Mouse (Mus musculus) lung, embryonic 14.5 days (tissue): ENCODE measurements around the gene Maneal. TPM values are rescaled to one million over a fixed set of nuclear protein-coding genes. Genes with fewer than 3 reads are reported as not detected.

Experiments
- ATAC-seq: fragments of 200-750 bp; cut with Nextera tagmentation; 2 replicates; pipeline ENCODE4 v1.8.0; 2017; ENCODE audit warnings: mild to moderate bottlenecking, moderate TSS enrichment, moderate library complexity; ENCODE audit not compliant: insufficient read depth
- DNase-seq: peaks from one replicate; pipeline ENCODE4 v3.0.0-alpha.2; 2015
- H3K27ac ChIP-seq: fragments of 300-500 bp; sonication (generic); 2 replicates; pipeline ENCODE4 v1.5.1; 2014; ENCODE audit warnings: low read depth, mild to moderate bottlenecking, moderate library complexity
- H3K27me3 ChIP-seq: fragments of 300-500 bp; sonication (generic); 2 replicates; pipeline ENCODE4 v1.6.1; 2014; ENCODE audit warnings: low read length, control low read depth; ENCODE audit not compliant: insufficient read depth
- H3K36me3 ChIP-seq: fragments of 300-500 bp; sonication (generic); 2 replicates; pipeline ENCODE4 v1.6.1; 2014; ENCODE audit warnings: control low read depth; ENCODE audit not compliant: insufficient read depth
- H3K4me1 ChIP-seq: fragments of 300-500 bp; sonication (generic); 2 replicates; pipeline ENCODE4 v1.6.1; 2014; ENCODE audit warnings: antibody characterized with exemption, control low read depth; ENCODE audit not compliant: insufficient read depth
- H3K4me2 ChIP-seq: fragments of 300-500 bp; sonication (generic); 2 replicates; pipeline ENCODE4 v1.6.1; 2014; ENCODE audit warnings: mild to moderate bottlenecking
- H3K4me3 ChIP-seq: fragments of 300-500 bp; sonication (generic); 2 replicates; pipeline ENCODE4 v1.5.1; 2014; ENCODE audit warnings: low read depth, low read length
- H3K9ac ChIP-seq: fragments of 300-500 bp; sonication (generic); 2 replicates; pipeline ENCODE4 v1.6.1; 2014
- H3K9me3 ChIP-seq: fragments of 300-500 bp; sonication (generic); 2 replicates; pipeline ENCODE4 v1.6.1; 2016; ENCODE audit warnings: low read depth, low read length, control low read depth
- CTCF ChIP-seq: IDR thresholded peaks from 2 replicates; pipeline ENCODE4 v1.5.1; 2016; ENCODE audit warnings: antibody characterized with exemption, low read depth
- WGBS: fragments of 180-500 bp; shearing (Covaris S2); extraction: QIAGEN DNeasy Blood & Tissue Kit; methylation state at CpG from one replicate; pipeline ENCODE4 v1.1.7; 2014; 5-methylcytosine and 5-hydroxymethylcytosine counted together
- polyA plus RNA-seq: library from polyadenylated mRNA; unstranded; fragments of >200 nt; fragmentation: Nextera tagmentation; extraction: Ambion mirVana; gene quantifications from 2 replicates; pipeline ENCODE4 v1.2.1, GENCODE M21; 2014

Gene Maneal
- polyA plus RNA-seq, 1 experiment from 2014 or later, result 0.82 TPM

- 73% methylated on average over 9 of the region's 9 CpGs for WGBS
- no peaks in the 10 kb centered on the region for H3K4me1 ChIP-seq
- no peaks in the 10 kb centered on the region for H3K9me3 ChIP-seq
- DNase-seq (no peak), ATAC-seq (no peak)
- no peak overlapping the region for H3K27ac ChIP-seq
- H3K4me3 ChIP-seq, result no peak overlapping the region
- H3K27me3 ChIP-seq, result no peaks in the 10 kb centered on the region
- H3K4me2 ChIP-seq, result no peak overlapping the region
- TF ChIP-seq CTCF, result no peak
- H3K36me3 ChIP-seq, result peaks cover 33% of the 10 kb centered on the region
- no peak overlapping the region for H3K9ac ChIP-seq
Observed at GRCm38 (mm10) chr4:124809136-124809883, 52.7 kb downstream of the Maneal start.

DNA sequence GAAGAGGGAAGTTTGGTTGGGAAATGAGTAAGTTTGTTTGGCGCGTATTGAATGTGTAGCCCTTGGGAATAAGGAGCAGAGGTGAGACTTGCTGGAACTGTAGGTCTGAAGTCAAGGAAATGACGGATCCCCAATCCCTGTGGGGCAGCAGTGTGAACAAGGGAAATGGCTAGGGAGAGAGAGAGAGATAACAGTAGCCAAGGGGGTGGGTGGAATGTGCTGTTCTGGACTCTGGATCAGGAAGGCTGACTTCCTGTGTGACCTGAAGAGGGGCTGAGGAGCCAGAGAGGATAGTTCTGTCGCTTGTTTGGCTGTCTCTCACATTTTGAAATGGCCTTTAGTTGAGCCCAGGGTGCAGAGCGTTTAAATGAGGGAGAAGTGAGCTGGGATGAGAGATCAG, 53.5 kb downstream of the Maneal start:
- Histone ChIP-seq H3K9me3 (no peaks in the 10 kb centered on the region), H3K27ac (no peak overlapping the region), H3K27me3 (no peaks in the 10 kb centered on the region), H3K36me3 (peaks cover 33% of the 10 kb centered on the region), H3K4me2 (no peak overlapping the region), H3K9ac (no peak overlapping the region), H3K4me3 (no peak overlapping the region), H3K4me1 (no peaks in the 10 kb centered on the region)
- no peak for DNase-seq
- ATAC-seq, result no peak
- TF ChIP-seq CTCF, result no peak
- WGBS, result 77% methylated on average over 5 of the region's 5 CpGs

Other genes with a start within 250 kb of the Maneal start
- gene Pou3f1, start 205.4 kb downstream of the Maneal start, polyA plus RNA-seq, result 0.11 and 0.41 TPM in 2 replicates
- gene Utp11, start 168.6 kb downstream of the Maneal start, polyA plus RNA-seq, result 59.0 and 59.5 TPM in 2 replicates
- 12.8 and 13.1 TPM in 2 replicates for gene Fhl3, start 161.5 kb downstream of the Maneal start, polyA plus RNA-seq
- 164 and 166 TPM in 2 replicates for gene Sf3a3, start 147.4 kb downstream of the Maneal start, polyA plus RNA-seq
- 25.5 and 34.0 TPM in 2 replicates for gene Inpp5b, start 120.3 kb downstream of the Maneal start, polyA plus RNA-seq
- gene Mtf1, start 60.1 kb downstream of the Maneal start, polyA plus RNA-seq, result 14.1 and 14.2 TPM in 2 replicates
- 42.4 and 44.7 TPM in 2 replicates for gene Yrdc, start 11.5 kb downstream of the Maneal start, polyA plus RNA-seq
- 60.0 and 62.7 TPM in 2 replicates for gene 1110065P20Rik, start 11.0 kb downstream of the Maneal start, polyA plus RNA-seq
- 0.04 TPM in 1 of 2 replicates, not detected in the other for gene Epha10, start 18.7 kb upstream of the Maneal start, polyA plus RNA-seq
- gene 9930104L06Rik, start 74.9 kb upstream of the Maneal start, polyA plus RNA-seq, result 3.6 and 3.9 TPM in 2 replicates
- 157 and 169 TPM in 2 replicates for gene Cdca8, start 77.1 kb upstream of the Maneal start, polyA plus RNA-seq
- 12.8 and 16.0 TPM in 2 replicates for gene Rspo1, start 124.3 kb upstream of the Maneal start, polyA plus RNA-seq
- gene Gnl2, start 154.4 kb upstream of the Maneal start, polyA plus RNA-seq, result 80.7 and 81.9 TPM in 2 replicates
- 0.13 and 0.42 TPM in 2 replicates for gene Dnali1, start 203.5 kb upstream of the Maneal start, polyA plus RNA-seq
- gene Snip1, start 204.5 kb upstream of the Maneal start, polyA plus RNA-seq, result 35.0 and 35.6 TPM in 2 replicates
- 63.5 and 65.2 TPM in 2 replicates for gene Meaf6, start 223.0 kb upstream of the Maneal start, polyA plus RNA-seq